Mouse (Mus musculus) erythroblast, adult 5-6 weeks (primary cell): ENCODE measurements around the gene Itpripl2. TPM values are rescaled to one million over a fixed set of nuclear protein-coding genes. Genes with fewer than 3 reads are reported as not detected.

Source experiments
- ATAC-seq: replicated peaks from 2 replicates; pipeline ENCODE4 v1.8.0; 2016; ENCODE audit warnings: moderate number of reproducible peaks, mild to moderate bottlenecking, moderate TSS enrichment, inconsistent platforms; ENCODE audit not compliant: poor library complexity, low FRiP score, severe bottlenecking
- total RNA-seq, 2 experiments: library from RNA; stranded (forward) in 1 of 2; stranded (reverse) in 1 of 2; fragments of 150-400 nt in 1 of 2; fragments of 200-764, 138-1000 nt in 1 of 2; gene quantifications; 2 replicates each; pipeline versions ENCODE4 v1.2.3 to v1.2.4; 2015 to 2017; ENCODE audit warnings: low replicate concordance in 2 of 2

Gene Itpripl2
- total RNA-seq, 2 experiments from 2014 or later = 5.0 to 5.5 TPM

DNA sequence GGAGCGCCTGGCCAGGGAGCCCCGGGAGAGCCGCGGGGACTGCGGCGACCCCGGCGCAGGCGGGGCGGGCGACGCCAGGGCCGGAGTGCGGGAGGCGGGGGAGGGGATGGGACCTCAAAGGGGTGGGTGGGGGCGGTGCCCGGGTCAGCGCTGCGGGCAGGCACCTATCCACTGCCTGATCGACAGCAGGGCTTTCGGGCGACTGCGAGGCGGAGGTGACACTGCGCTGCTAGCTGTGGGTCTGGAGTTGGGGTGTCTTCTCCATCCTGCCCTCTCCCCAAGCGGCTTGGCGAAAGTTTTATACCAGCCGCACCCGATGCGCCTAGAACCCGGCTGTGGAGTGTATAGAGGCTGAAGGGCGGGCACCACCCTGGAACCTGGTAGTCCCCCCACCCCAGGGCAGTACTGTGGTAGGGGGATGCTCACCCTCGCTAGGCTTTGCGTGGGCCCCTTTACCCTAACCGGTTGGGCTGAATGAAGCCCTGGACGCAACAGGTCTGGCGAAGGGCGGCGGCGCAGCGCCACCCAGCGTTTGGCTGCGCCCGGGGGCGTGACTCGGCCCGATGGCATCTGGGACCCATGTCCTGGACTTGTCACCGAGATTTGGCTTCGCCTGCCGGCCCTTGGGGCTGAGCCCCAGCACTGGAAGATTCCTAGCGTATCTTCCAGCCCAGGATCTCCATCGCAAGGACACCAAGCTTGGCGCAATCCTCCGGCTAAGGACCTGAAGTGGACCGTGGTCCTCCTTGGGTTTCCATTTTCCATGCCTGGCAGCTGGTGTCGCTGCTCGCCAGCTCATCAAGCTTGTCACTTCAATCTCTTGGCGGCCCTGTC, 43.4 kb downstream of the Itpripl2 start, which contains the start of gene Syt17:
TSS of gene Syt17 (minus strand) at position 89 of the 834 bp plus-strand sequence.
- no peak for ATAC-seq

DNA sequence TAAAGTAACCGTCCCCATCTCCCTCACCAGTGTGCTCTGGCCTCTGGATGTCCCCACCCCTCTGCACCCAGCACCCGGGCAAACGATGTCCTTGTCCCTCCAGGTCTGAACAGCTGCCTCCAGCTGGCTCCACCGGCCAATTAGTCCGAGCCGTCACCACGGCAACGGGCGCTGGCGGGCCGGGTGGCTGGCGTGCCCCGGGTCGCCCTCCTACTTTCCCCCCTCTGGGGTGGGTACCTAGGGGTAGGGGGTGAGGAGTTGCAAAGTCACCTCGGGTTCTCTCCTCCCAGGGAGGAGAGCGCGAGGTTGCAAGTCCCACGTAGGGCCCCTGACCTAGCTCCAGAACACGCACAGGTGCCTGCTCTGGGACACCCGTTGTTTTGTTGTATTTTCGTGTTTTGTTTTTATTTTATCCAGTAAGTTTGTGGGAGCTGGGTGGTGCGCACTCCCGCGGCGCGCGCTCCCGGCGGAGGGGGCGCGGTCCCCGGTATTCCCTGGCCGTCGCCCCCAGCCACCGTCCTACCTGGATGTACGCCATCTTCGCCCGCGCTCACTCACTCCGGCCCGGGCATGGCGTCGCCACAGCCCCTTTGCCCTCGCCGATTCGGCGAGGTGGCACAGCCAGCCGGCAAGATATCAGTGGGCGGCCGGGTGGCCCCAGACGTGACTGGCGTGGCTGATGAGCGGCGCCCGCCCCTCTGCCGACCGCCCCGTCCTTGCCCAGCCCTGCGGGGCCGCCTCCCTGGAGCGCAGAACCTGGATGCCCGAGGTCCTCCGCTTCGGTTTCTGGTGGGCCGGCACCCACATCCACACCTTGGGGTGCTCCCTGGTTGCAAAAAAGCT, 44.3 kb downstream of the Itpripl2 start:
- ATAC-seq = no peak

DNA sequence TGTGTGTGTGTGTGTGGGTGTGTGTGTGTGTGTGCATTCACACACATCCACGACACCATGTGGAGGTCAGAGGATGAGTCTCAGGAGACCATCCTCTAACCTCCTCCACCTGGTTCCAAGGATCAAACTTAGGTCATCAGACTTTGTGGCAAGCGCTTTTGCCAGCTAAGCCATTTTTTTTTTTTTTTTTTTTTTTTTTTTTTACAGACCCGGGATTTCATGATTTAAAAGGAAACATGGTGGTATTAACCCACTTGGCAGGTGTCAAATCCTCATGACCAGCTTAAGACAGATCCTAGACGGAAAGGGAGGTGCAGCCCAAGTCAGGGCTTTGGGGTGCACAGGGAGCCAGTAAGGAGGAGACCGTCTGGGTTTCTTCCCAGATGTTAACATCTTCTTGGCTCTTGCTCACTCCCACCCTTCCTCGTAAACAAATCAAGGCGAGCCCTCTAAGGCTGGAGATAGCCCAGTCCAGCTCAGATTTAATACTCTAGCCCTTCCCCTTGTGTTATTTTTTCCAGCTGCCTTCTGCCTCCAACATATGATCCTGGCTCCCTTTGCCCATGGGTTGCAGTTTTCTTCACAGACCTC, 47.8 kb downstream of the Itpripl2 start:
- no peak for ATAC-seq

DNA sequence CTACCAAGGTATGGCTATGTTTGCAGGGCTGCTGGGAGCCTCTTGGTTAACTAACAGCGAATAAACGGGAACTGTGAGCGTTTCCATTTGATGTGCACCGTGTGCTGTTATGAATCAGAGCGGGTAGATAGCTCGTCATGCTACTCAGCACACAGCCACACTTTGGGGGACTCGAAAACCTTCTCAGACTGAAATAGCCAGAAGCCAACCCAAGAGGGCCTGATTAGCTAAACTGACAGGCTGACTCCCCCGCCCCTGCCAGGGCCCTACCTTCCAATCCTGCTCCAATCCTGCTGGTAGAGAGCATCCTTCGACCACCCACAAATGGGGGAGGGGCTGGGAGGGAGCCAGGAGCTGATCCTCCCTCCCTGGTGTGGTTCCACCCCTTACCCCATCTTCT, 48.4 kb downstream of the Itpripl2 start:
- no peak for ATAC-seq

DNA sequence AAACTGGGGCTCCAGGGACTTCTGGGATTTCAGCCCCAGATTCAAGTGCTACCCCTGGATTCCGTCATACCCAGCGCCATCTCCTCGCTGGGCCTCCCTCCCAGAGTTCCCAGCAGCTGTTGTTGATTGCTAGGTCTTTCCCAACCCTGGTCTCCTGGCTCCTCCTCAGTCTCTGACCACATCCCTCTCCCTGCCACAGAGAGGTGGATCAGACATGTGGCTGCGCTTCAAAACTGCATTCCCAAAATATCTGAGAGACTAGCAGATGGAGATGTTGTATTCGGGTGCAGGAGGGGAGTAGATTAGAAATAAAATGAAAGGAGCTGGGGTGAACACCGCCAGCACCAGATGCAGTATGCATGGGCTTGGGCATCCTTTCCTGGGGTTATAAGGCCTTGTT, 50.2 kb downstream of the Itpripl2 start:
- no peak for ATAC-seq

DNA sequence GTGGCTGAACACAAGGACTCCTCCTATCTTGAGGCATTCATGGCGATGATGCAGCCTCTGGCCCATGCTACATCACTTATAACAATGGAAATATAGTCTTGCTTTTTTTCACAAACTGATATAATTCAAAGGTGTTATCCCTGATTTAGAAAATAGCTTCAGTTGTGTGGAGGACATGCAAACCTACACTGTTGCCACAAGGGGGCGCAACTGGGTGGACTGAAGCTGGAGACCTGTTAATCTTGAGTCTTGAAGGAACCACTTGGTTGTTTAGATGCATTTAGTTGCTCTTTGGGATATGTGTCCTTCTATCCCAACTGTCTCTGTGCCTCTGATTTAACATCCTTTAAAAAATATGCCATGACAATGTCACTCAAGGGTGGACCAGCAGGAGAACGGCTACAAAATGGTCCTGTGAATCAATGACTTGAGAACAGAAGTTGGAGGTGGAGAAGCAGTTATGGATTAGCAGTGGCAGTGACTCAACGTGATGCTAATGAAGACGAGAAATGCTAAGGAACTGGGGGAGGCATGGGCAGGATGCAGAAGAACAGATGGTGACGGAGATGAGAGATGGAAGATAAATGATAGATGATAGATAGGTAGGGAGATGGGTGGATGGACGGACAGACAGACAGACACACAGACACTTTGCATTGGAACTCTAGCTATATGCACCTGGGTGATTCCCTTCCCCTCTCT, 54.5 kb downstream of the Itpripl2 start:
- no peak for ATAC-seq

Other genes with a start within 250 kb of the Itpripl2 start
- 11.1 and 26.3 TPM in 2 replicates for gene Smg1, start 248.3 kb downstream of the Itpripl2 start, total RNA-seq (2015; ENCODE audit: low replicate concordance)
- gene Smg1, start 248.3 kb downstream of the Itpripl2 start, total RNA-seq (2017; ENCODE audit: low replicate concordance) = 14.5 and 16.7 TPM in 2 replicates
- gene Syt17, start 43.8 kb downstream of the Itpripl2 start, total RNA-seq (2015; ENCODE audit: low replicate concordance) = not detected in 2 replicates
- not detected in 2 replicates for gene Syt17, start 43.8 kb downstream of the Itpripl2 start, total RNA-seq (2017; ENCODE audit: low replicate concordance)
- gene Coq7, start 41.4 kb upstream of the Itpripl2 start, total RNA-seq (2015; ENCODE audit: low replicate concordance) = 8.5 and 8.6 TPM in 2 replicates
- gene Coq7, start 41.4 kb upstream of the Itpripl2 start, total RNA-seq (2017; ENCODE audit: low replicate concordance) = 2.2 and 5.3 TPM in 2 replicates
- gene Tmc7, start 92.8 kb upstream of the Itpripl2 start, total RNA-seq (2015; ENCODE audit: low replicate concordance) = not detected in 2 replicates
- 0.14 TPM in 1 of 2 replicates, not detected in the other for gene Tmc7, start 92.8 kb upstream of the Itpripl2 start, total RNA-seq (2017; ENCODE audit: low replicate concordance)
- not detected in 2 replicates for gene Tmc5, start 105.3 kb upstream of the Itpripl2 start, total RNA-seq (2015; ENCODE audit: low replicate concordance)
- not detected in 2 replicates for gene Tmc5, start 105.3 kb upstream of the Itpripl2 start, total RNA-seq (2017; ENCODE audit: low replicate concordance)
- gene Gde1, start 213.8 kb upstream of the Itpripl2 start, total RNA-seq (2015; ENCODE audit: low replicate concordance) = 17.1 and 23.0 TPM in 2 replicates
- 11.6 and 19.3 TPM in 2 replicates for gene Gde1, start 213.8 kb upstream of the Itpripl2 start, total RNA-seq (2017; ENCODE audit: low replicate concordance)
- 18.3 and 25.1 TPM in 2 replicates for gene Ccp110, start 220.6 kb upstream of the Itpripl2 start, total RNA-seq (2015; ENCODE audit: low replicate concordance)
- 20.1 and 27.7 TPM in 2 replicates for gene Ccp110, start 220.6 kb upstream of the Itpripl2 start, total RNA-seq (2017; ENCODE audit: low replicate concordance)
- gene Vps35l, start 248.3 kb upstream of the Itpripl2 start, total RNA-seq (2015; ENCODE audit: low replicate concordance) = 18.1 and 21.1 TPM in 2 replicates
- gene Vps35l, start 248.3 kb upstream of the Itpripl2 start, total RNA-seq (2017; ENCODE audit: low replicate concordance) = 28.6 and 32.9 TPM in 2 replicates